Mouse (Mus musculus): ENCODE measurements around the gene Myh10. TPM values are rescaled to one million over a fixed set of nuclear protein-coding genes. Genes with fewer than 3 reads are reported as not detected.

The Myh10 gene
- polyA plus RNA-seq, 1 experiment from 2014 or later = 159 TPM

- no peaks in the 10 kb centered on the region for H3K9me3 ChIP-seq (ENCODE audit: control insufficient read depth, low read length)
- H3K4me1 ChIP-seq (ENCODE audit: control insufficient read depth, insufficient read depth, low read length) = peaks cover 4% of the 10 kb centered on the region; the same call in 1 of the 2 replicates
- WGBS = 63% methylated on average over 1 of the region's 1 CpGs
- ATAC-seq (ENCODE audit: insufficient read depth, low FRiP score, low TSS enrichment) (no peak), DNase-seq (ENCODE audit: low spot score) (no peak)
- no peaks in the 10 kb centered on the region for H3K36me3 ChIP-seq (ENCODE audit: control insufficient read depth, insufficient read depth, low read length)
- no peak overlapping the region for H3K9ac ChIP-seq (ENCODE audit: low read length)
- H3K4me2 ChIP-seq (ENCODE audit: low read depth) = no peak overlapping the region
- H3K27me3 ChIP-seq (ENCODE audit: control insufficient read depth, insufficient read depth, low read length) = no peaks in the 10 kb centered on the region
- H3K4me3 ChIP-seq (ENCODE audit: low read depth, low read length) = no peak overlapping the region
- no peak overlapping the region for H3K27ac ChIP-seq (ENCODE audit: low read depth, low read length)
Measured at GRCm38 (mm10) chr11:68689304-68689703, 2.1 kb upstream of the Myh10 start.

GRCm38 (mm10) chr11:68690465-68690864, 894 bp upstream of the Myh10 start:
- Histone ChIP-seq H3K9ac (ENCODE audit: low read length) (no peak overlapping the region), H3K27ac (ENCODE audit: low read depth, low read length) (no peak overlapping the region), H3K27me3 (ENCODE audit: control insufficient read depth, insufficient read depth, low read length) (no peaks in the 10 kb centered on the region), H3K4me1 (ENCODE audit: control insufficient read depth, insufficient read depth, low read length) (peaks cover 7% of the 10 kb centered on the region; the same call in 1 of the 2 replicates), H3K4me3 (ENCODE audit: low read depth, low read length) (no peak overlapping the region), H3K4me2 (ENCODE audit: low read depth) (no peak overlapping the region), H3K36me3 (ENCODE audit: control insufficient read depth, insufficient read depth, low read length) (no peaks in the 10 kb centered on the region), H3K9me3 (ENCODE audit: control insufficient read depth, low read length) (no peaks in the 10 kb centered on the region)
- 78% methylated on average over 5 of the region's 5 CpGs for WGBS
- ATAC-seq (ENCODE audit: insufficient read depth, low FRiP score, low TSS enrichment) (no peak), DNase-seq (ENCODE audit: low spot score) (no peak)

- peak overlapping the region; percentile 87 for H3K4me3 ChIP-seq (ENCODE audit: low read depth, low read length)
- H3K4me1 ChIP-seq (ENCODE audit: control insufficient read depth, insufficient read depth, low read length) = peaks cover 7% of the 10 kb centered on the region; the same call in 1 of the 2 replicates
- ATAC-seq (ENCODE audit: insufficient read depth, low FRiP score, low TSS enrichment) (peak; percentile 48), DNase-seq (ENCODE audit: low spot score) (no peak)
- H3K36me3 ChIP-seq (ENCODE audit: control insufficient read depth, insufficient read depth, low read length) = no peaks in the 10 kb centered on the region
- H3K9ac ChIP-seq (ENCODE audit: low read length) = peak overlapping the region; percentile 95
- no peaks in the 10 kb centered on the region for H3K9me3 ChIP-seq (ENCODE audit: control insufficient read depth, low read length)
- H3K27me3 ChIP-seq (ENCODE audit: control insufficient read depth, insufficient read depth, low read length) = no peaks in the 10 kb centered on the region
- under 1% methylated on average over 34 of the region's 34 CpGs for WGBS
- H3K4me2 ChIP-seq (ENCODE audit: low read depth) = peak overlapping the region; percentile 68
- peak overlapping the region; percentile 94 for H3K27ac ChIP-seq (ENCODE audit: low read depth, low read length)
Measured at GRCm38 (mm10) chr11:68692010-68692692, 792 bp downstream of the Myh10 start.

GRCm38 (mm10) chr11:68692693-68693446, 1.5 kb downstream of the Myh10 start:
- 0% methylated on average over 43 of the region's 43 CpGs for whole genome bisulfite sequencing
- Histone ChIP-seq H3K4me1 (ENCODE audit: control insufficient read depth, insufficient read depth, low read length) (peaks cover 7% of the 10 kb centered on the region; the same call in 1 of the 2 replicates), H3K27me3 (ENCODE audit: control insufficient read depth, insufficient read depth, low read length) (no peaks in the 10 kb centered on the region), H3K4me2 (ENCODE audit: low read depth) (peak overlapping the region; percentile 68), H3K27ac (ENCODE audit: low read depth, low read length) (peak overlapping the region; percentile 94), H3K4me3 (ENCODE audit: low read depth, low read length) (peak overlapping the region; percentile 87), H3K9ac (ENCODE audit: low read length) (peak overlapping the region; percentile 95), H3K36me3 (ENCODE audit: control insufficient read depth, insufficient read depth, low read length) (no peaks in the 10 kb centered on the region), H3K9me3 (ENCODE audit: control insufficient read depth, low read length) (no peaks in the 10 kb centered on the region)
- DNase-seq (ENCODE audit: low spot score) = peak; percentile 64
- ATAC-seq (ENCODE audit: insufficient read depth, low FRiP score, low TSS enrichment) = no peak

- no peaks in the 10 kb centered on the region for H3K9me3 ChIP-seq (ENCODE audit: control insufficient read depth, low read length)
- 25% methylated on average over 10 of the region's 10 CpGs for WGBS
- peak overlapping the region; percentile 95 for H3K9ac ChIP-seq (ENCODE audit: low read length)
- H3K27ac ChIP-seq (ENCODE audit: low read depth, low read length) = peak overlapping the region; percentile 94
- H3K36me3 ChIP-seq (ENCODE audit: control insufficient read depth, insufficient read depth, low read length) = no peaks in the 10 kb centered on the region
- peak overlapping the region; percentile 68 for H3K4me2 ChIP-seq (ENCODE audit: low read depth)
- no peaks in the 10 kb centered on the region for H3K27me3 ChIP-seq (ENCODE audit: control insufficient read depth, insufficient read depth, low read length)
- ATAC-seq (ENCODE audit: insufficient read depth, low FRiP score, low TSS enrichment) = no peak
- H3K4me1 ChIP-seq (ENCODE audit: control insufficient read depth, insufficient read depth, low read length) = peaks cover 7% of the 10 kb centered on the region; the same call in 1 of the 2 replicates
- peak overlapping the region; percentile 87 for H3K4me3 ChIP-seq (ENCODE audit: low read depth, low read length)
- no peak for DNase-seq (ENCODE audit: low spot score)
Measured at GRCm38 (mm10) chr11:68693447-68694040, 2.2 kb downstream of the Myh10 start.

- Histone ChIP-seq H3K9ac (ENCODE audit: low read length) (no peak overlapping the region), H3K27me3 (ENCODE audit: control insufficient read depth, insufficient read depth, low read length) (no peaks in the 10 kb centered on the region), H3K4me1 (ENCODE audit: control insufficient read depth, insufficient read depth, low read length) (no peaks in the 10 kb centered on the region), H3K36me3 (ENCODE audit: control insufficient read depth, insufficient read depth, low read length) (peaks cover 37% of the 10 kb centered on the region), H3K9me3 (ENCODE audit: control insufficient read depth, low read length) (peaks cover 3% of the 10 kb centered on the region; the same call in 1 of the 2 replicates), H3K27ac (ENCODE audit: low read depth, low read length) (no peak overlapping the region), H3K4me3 (ENCODE audit: low read depth, low read length) (no peak overlapping the region), H3K4me2 (ENCODE audit: low read depth) (no peak overlapping the region)
- DNase-seq (ENCODE audit: low spot score) (no peak), ATAC-seq (ENCODE audit: insufficient read depth, low FRiP score, low TSS enrichment) (no peak)
- 93% methylated on average over 6 of the region's 6 CpGs for WGBS
Measured at GRCm38 (mm10) chr11:68702370-68702769, 11.0 kb downstream of the Myh10 start.

GRCm38 (mm10) chr11:68703360-68703759, 12.0 kb downstream of the Myh10 start:
- no peak overlapping the region for H3K27ac ChIP-seq (ENCODE audit: low read depth, low read length)
- no peak overlapping the region for H3K9ac ChIP-seq (ENCODE audit: low read length)
- no peak overlapping the region for H3K4me3 ChIP-seq (ENCODE audit: low read depth, low read length)
- peaks cover 37% of the 10 kb centered on the region for H3K36me3 ChIP-seq (ENCODE audit: control insufficient read depth, insufficient read depth, low read length)
- ATAC-seq (ENCODE audit: insufficient read depth, low FRiP score, low TSS enrichment) = no peak
- peaks cover 3% of the 10 kb centered on the region; the same call in 1 of the 2 replicates for H3K9me3 ChIP-seq (ENCODE audit: control insufficient read depth, low read length)
- H3K4me2 ChIP-seq (ENCODE audit: low read depth) = no peak overlapping the region
- DNase-seq (ENCODE audit: low spot score) = no peak
- no peaks in the 10 kb centered on the region for H3K4me1 ChIP-seq (ENCODE audit: control insufficient read depth, insufficient read depth, low read length)
- no peaks in the 10 kb centered on the region for H3K27me3 ChIP-seq (ENCODE audit: control insufficient read depth, insufficient read depth, low read length)
- WGBS = 94% methylated on average over 1 of the region's 1 CpGs

- Histone ChIP-seq H3K4me1 (ENCODE audit: control insufficient read depth, insufficient read depth, low read length) (no peaks in the 10 kb centered on the region), H3K27me3 (ENCODE audit: control insufficient read depth, insufficient read depth, low read length) (no peaks in the 10 kb centered on the region), H3K36me3 (ENCODE audit: control insufficient read depth, insufficient read depth, low read length) (peaks cover 37% of the 10 kb centered on the region), H3K4me2 (ENCODE audit: low read depth) (no peak overlapping the region), H3K27ac (ENCODE audit: low read depth, low read length) (no peak overlapping the region), H3K4me3 (ENCODE audit: low read depth, low read length) (no peak overlapping the region), H3K9me3 (ENCODE audit: control insufficient read depth, low read length) (peaks cover 3% of the 10 kb centered on the region; the same call in 1 of the 2 replicates), H3K9ac (ENCODE audit: low read length) (no peak overlapping the region)
- ATAC-seq (ENCODE audit: insufficient read depth, low FRiP score, low TSS enrichment) (no peak), DNase-seq (ENCODE audit: low spot score) (no peak)
- 96% methylated on average over 1 of the region's 1 CpGs for WGBS
Measured at GRCm38 (mm10) chr11:68704258-68704657, 12.9 kb downstream of the Myh10 start.

Measured in neural tube, embryonic 11.5 days (tissue).